Mouse (Mus musculus) hindbrain, embryonic 14.5 days (tissue): Measurements from ENCODE around the gene Krt7. TPM values are rescaled to one million over a fixed set of nuclear protein-coding genes. Genes with fewer than 3 reads are reported as not detected.

Experiments used
- ATAC-seq: fragments of 200-750 bp; cut with Nextera tagmentation; 2 replicates; pipeline ENCODE4 v1.8.0; 2017; ENCODE audit warnings: moderate number of reproducible peaks, mild to moderate bottlenecking, moderate TSS enrichment, moderate library complexity; ENCODE audit not compliant: low FRiP score
- DNase-seq: peaks from one replicate; pipeline ENCODE4 v3.0.0-alpha.2; 2015; ENCODE audit warnings: low spot score
- H3K27ac ChIP-seq: fragments of 300-500 bp; sonication (generic); 2 replicates; pipeline ENCODE4 v1.5.1; 2014; ENCODE audit warnings: mild to moderate bottlenecking, moderate library complexity
- H3K27me3 ChIP-seq: fragments of 300-500 bp; sonication (generic); 2 replicates; pipeline ENCODE4 v1.6.1; 2014; ENCODE audit warnings: mild to moderate bottlenecking, low read length, mixed read lengths; ENCODE audit not compliant: control insufficient read depth, insufficient read depth
- H3K36me3 ChIP-seq: fragments of 300-500 bp; sonication (generic); replicated peaks from 2 replicates; pipeline ENCODE4 v1.6.1; 2014; ENCODE audit not compliant: control insufficient read depth, insufficient read depth
- H3K4me1 ChIP-seq: fragments of 300-500 bp; sonication (generic); replicated peaks from 2 replicates; pipeline ENCODE4 v1.6.1; 2014; ENCODE audit warnings: antibody characterized with exemption, low read length, mixed read lengths; ENCODE audit not compliant: control insufficient read depth, insufficient read depth
- H3K4me2 ChIP-seq: fragments of 300-500 bp; sonication (generic); replicated peaks from 2 replicates; pipeline ENCODE4 v1.6.1; 2014; ENCODE audit warnings: mild to moderate bottlenecking, moderate library complexity
- H3K4me3 ChIP-seq: fragments of 300-500 bp; sonication (generic); replicated peaks from 2 replicates; pipeline ENCODE4 v1.5.1; 2014; ENCODE audit warnings: mild to moderate bottlenecking, low read length
- H3K9ac ChIP-seq: fragments of 300-500 bp; sonication (generic); 2 replicates; pipeline ENCODE4 v1.6.1; 2014
- H3K9me3 ChIP-seq: fragments of 300-500 bp; sonication (generic); 2 replicates; pipeline ENCODE4 v1.6.1; 2016; ENCODE audit warnings: low read length; ENCODE audit not compliant: control insufficient read depth
- WGBS: fragments of 180-500 bp; shearing (Covaris S2); extraction: QIAGEN DNeasy Blood & Tissue Kit; methylation state at CpG from one replicate; pipeline ENCODE4 v1.1.7; 2014; 5-methylcytosine and 5-hydroxymethylcytosine counted together
- polyA plus RNA-seq: library from polyadenylated mRNA; unstranded; fragments of >200 nt; fragmentation: Nextera tagmentation; extraction: Ambion mirVana; gene quantifications from 2 replicates; pipeline ENCODE4 v1.2.1, GENCODE M21; 2014

Gene Krt7
- polyA plus RNA-seq: 1.5 and 1.8 TPM in 2 replicates

DNA sequence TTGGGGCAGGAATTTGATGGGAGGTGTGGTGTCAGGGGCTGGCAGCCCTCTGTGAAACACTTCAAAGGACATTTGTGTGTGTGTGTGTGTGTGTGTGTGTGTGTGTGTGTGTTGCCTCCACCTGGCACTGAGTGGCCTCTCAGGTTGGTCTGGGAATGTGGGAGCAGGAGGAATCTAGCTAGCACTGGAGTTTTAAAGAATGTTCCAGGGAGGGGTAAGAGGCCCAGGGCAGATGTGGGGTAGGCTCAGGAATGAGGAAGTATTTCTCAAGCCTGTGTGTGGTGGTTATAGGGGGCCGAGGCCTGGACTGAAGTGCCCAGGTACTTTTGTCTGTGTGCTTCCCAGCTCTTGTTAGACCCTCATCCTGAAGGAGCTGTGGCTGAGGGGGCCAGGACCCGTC is at the start of gene Krt7:
Gene Krt7, plus strand, starts transcription at position 269 of the 400 bp plus-strand sequence.
- no peak for DNase-seq
- H3K9me3 ChIP-seq: no peaks in the 10 kb centered on the region
- no peak for ATAC-seq
- H3K4me1 ChIP-seq: no peaks in the 10 kb centered on the region
- 41% methylated on average over 2 of the region's 2 CpGs for WGBS
- no peak within 1 kb of the TSS for H3K9ac ChIP-seq
- no peak within 1 kb of the TSS for H3K27ac ChIP-seq
- H3K27me3 ChIP-seq: peaks cover 8% of the 10 kb centered on the region; the same call in 1 of the 2 replicates
- H3K36me3 ChIP-seq: no peaks in the 10 kb centered on the region
- H3K4me2 ChIP-seq: no peak within 1 kb of the TSS
- H3K4me3 ChIP-seq: no peak within 1 kb of the TSS

DNA sequence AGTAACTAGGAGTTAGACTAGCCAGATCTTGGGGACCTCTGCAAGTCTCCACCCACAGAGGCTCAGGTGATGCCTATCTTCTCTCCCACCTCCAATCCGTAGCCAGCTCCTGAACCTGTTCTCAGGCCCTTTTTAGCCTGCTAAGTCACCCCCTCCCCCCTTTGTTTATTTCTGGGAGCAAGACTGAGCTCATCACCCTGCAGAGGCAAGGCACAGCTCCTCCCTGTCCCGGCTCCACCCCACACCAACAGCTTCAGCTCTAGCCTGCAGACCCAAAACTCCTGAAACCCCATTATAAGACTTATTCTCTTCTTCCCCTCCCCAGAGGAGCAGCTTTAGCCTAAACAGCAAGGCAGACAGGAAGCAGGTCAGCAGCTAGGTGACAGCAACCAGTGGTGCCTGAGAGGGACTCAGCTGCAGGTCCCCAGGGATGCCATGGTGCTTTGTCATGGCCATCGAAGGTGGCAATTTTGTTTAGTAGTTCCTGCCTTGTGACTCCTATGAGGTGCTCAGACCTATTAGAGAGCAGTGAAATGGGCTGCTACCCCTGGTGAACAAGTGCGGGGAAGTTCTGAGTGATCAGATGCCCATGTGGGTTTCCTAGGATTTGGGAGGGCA is 48.3 kb upstream of the Krt7 start:
- Histone ChIP-seq H3K27me3 (no peaks in the 10 kb centered on the region), H3K4me1 (no peaks in the 10 kb centered on the region), H3K9me3 (no peaks in the 10 kb centered on the region), H3K4me3 (no peak overlapping the region), H3K4me2 (no peak overlapping the region), H3K27ac (no peak overlapping the region), H3K9ac (no peak overlapping the region), H3K36me3 (no peaks in the 10 kb centered on the region)
- 66% methylated on average over 4 of the region's 4 CpGs for WGBS
- DNase-seq (no peak), ATAC-seq (no peak)

DNA sequence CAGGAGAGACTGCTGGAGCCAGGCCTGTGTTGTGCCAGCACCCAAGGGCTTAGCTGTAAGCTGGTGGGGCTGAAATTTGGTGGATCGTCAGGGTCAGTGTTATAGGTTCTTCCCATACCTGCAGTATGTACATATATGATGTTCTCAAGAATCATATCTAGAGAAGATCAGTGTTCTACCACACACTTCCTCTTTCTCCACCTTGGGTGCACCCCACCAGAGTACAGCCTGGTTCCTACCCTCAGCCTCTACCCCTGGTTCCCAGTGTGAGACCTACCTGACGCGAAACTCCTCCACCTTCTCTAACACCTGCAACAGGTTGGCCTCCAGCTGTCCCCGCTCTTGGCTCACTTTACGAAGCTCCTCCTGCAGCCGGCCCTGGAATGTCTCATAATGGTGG is 46.9 kb upstream of the Krt7 start:
- no peaks in the 10 kb centered on the region for H3K36me3 ChIP-seq
- no peaks in the 10 kb centered on the region for H3K27me3 ChIP-seq
- H3K9me3 ChIP-seq: no peaks in the 10 kb centered on the region
- 86% methylated on average over 6 of the region's 6 CpGs for WGBS
- no peak overlapping the region for H3K4me3 ChIP-seq
- ATAC-seq (no peak), DNase-seq (no peak)
- no peak overlapping the region for H3K9ac ChIP-seq
- H3K4me1 ChIP-seq: no peaks in the 10 kb centered on the region
- H3K4me2 ChIP-seq: no peak overlapping the region
- no peak overlapping the region for H3K27ac ChIP-seq

DNA sequence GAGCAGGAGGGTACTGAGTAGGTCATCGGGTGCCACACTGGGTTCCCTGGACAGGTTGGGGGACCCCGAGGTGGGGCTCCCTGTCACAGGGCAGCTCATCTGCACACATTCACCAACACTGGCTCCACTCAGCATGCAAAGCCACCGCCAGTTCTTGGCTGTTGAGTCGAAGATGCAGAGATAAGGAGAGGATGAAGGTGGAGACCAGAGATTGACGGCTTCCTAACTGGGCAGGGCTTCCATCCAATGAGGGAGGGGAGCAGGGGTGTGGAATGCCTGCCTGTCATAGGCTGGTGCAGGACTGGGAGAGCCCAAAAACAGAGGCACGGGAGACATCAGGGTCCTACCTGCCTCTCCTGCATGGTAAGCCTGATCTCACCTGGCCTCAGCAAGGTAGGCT is 46.4 kb upstream of the Krt7 start:
- no peak overlapping the region for H3K4me3 ChIP-seq
- H3K4me2 ChIP-seq: no peak overlapping the region
- no peaks in the 10 kb centered on the region for H3K4me1 ChIP-seq
- H3K27ac ChIP-seq: no peak overlapping the region
- H3K36me3 ChIP-seq: no peaks in the 10 kb centered on the region
- no peaks in the 10 kb centered on the region for H3K27me3 ChIP-seq
- no peaks in the 10 kb centered on the region for H3K9me3 ChIP-seq
- 77% methylated on average over 6 of the region's 6 CpGs for WGBS
- no peak overlapping the region for H3K9ac ChIP-seq
- ATAC-seq (no peak), DNase-seq (no peak)

DNA sequence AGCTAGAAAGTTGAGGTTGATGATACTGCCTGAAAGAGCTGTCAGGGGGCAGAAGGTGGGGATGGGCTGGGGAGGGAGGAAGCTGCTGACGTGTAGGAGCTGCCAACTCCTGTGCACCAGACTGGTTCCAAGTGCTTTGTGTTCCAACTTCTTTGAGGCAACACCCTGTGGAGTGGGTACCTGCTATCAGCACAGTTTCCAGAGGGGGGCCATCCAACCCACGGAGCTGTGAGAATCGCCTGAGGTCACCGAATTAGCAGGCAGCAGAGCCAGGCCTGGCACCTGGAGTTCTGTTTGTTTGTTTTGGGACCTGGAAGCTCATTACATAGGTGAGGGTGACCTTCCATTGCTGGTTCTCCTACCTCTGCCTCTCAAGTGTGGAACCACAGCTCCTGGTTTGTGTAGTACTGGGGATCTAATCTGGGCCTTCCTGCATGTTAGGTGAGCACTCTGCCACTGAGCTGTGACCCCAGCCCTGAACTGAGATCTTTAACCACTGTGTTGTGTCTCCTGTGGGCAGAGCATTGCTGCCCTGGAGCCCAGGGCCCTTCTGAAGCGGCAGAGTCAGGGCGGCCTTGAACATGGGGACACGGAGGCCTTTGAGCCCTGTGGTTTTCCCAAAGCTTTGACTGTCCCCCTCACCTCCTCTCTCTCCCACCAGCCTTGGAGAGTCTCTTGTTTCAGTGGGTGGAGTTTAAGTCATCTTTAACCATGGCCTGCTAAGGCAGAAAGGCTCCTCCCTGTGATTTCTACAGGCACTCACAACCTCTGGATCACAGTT is 45.8 kb upstream of the Krt7 start:
- Histone ChIP-seq H3K4me1 (no peaks in the 10 kb centered on the region), H3K9me3 (no peaks in the 10 kb centered on the region), H3K27ac (no peak overlapping the region), H3K27me3 (no peaks in the 10 kb centered on the region), H3K9ac (no peak overlapping the region), H3K36me3 (no peaks in the 10 kb centered on the region), H3K4me2 (no peak overlapping the region), H3K4me3 (no peak overlapping the region)
- no peak for DNase-seq
- WGBS: 76% methylated on average over 7 of the region's 7 CpGs
- no peak for ATAC-seq

DNA sequence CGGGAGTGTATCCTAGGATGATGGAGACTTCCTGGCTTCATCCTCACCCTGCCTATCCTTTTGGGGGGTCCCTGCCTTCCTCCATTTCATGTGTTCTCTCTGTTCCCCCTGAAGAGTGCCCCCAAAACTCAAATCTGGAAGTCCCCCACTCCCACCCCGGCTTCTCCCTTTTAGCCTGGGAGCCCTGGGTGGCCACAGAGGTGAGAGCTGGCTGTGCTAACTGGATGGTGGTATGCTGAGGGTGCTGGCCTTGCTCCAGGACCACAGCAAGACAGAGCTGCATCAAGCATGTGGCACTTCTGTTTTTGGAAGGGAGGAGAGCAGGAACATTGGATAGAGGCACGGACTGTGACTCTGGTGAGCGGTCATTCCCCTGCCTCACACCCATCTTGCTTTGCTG is 45.1 kb upstream of the Krt7 start:
- H3K27me3 ChIP-seq: no peaks in the 10 kb centered on the region
- ATAC-seq (no peak), DNase-seq (no peak)
- H3K4me3 ChIP-seq: no peak overlapping the region
- 83% methylated on average over 4 of the region's 4 CpGs for WGBS
- no peaks in the 10 kb centered on the region for H3K9me3 ChIP-seq
- H3K4me2 ChIP-seq: no peak overlapping the region
- no peak overlapping the region for H3K9ac ChIP-seq
- no peaks in the 10 kb centered on the region for H3K4me1 ChIP-seq
- no peak overlapping the region for H3K27ac ChIP-seq
- no peaks in the 10 kb centered on the region for H3K36me3 ChIP-seq

DNA sequence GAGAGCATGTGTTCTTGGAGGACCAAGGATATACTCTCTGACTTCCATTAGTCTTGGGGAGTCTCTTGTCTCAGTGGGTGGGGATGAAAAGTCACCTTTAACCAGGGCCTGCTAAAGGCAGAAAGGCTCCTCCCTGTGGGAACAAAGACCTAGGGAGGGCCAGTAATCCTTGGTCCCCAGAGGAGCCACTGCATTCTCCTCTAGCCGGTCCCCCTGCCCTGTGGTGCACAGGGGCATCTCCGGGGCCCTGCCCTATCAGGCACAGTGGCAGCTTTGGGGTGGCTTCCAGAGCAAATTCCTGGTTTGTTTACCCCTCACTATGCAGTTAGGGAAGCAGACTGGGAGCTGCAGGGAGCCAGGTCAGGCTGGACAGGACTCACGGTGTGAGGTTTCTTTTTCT is 44.4 kb upstream of the Krt7 start:
- Histone ChIP-seq H3K9ac (no peak overlapping the region), H3K27me3 (no peaks in the 10 kb centered on the region), H3K36me3 (no peaks in the 10 kb centered on the region), H3K27ac (no peak overlapping the region), H3K4me3 (no peak overlapping the region), H3K9me3 (no peaks in the 10 kb centered on the region), H3K4me2 (no peak overlapping the region), H3K4me1 (no peaks in the 10 kb centered on the region)
- DNase-seq: no peak
- ATAC-seq: no peak
- 27% methylated on average over 3 of the region's 3 CpGs for WGBS

DNA sequence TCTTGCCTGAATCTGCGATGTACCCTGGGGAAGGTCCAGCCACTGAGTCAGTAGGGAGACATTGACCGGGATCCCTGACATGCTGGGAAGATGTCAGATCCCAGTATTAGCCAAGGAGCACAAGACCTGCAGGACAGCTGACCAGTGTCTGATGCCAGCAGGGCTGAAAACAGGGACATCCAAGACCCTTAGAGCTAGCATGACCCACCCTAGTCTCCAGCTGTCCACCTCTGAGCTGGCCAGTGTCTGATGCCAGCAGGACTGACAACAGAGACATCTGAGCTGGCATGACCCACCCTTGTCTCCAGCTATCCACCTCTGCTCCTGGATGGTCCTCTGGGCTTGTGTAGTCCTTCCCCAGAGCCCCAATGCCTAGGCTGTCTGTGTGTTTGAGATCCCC is 43.9 kb upstream of the Krt7 start:
- ATAC-seq (no peak), DNase-seq (no peak)
- Histone ChIP-seq H3K27me3 (no peaks in the 10 kb centered on the region), H3K27ac (no peak overlapping the region), H3K9ac (no peak overlapping the region), H3K36me3 (no peaks in the 10 kb centered on the region), H3K9me3 (no peaks in the 10 kb centered on the region), H3K4me1 (no peaks in the 10 kb centered on the region), H3K4me3 (no peak overlapping the region), H3K4me2 (no peak overlapping the region)
- WGBS: 45% methylated on average over 2 of the region's 2 CpGs

DNA sequence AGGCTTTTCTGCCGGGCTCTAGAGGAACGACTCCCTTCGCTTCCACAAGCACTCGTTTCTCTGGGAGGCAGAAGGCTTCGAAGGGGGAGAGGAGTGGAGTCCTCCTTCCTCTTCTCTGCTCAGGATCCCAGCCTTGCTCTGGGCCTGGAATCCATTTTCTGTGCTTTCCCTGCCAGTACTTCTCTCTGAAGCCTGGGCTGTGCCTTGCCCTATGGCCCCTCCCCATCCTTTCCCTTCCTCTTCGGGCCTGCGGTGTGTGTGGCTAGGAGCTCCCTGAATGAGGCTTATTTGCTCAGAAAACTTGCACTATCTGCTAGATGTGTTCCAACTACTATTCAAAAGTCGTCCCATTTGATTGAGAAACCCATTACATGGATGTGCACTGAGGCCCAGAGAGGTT is 43.3 kb upstream of the Krt7 start:
- no peaks in the 10 kb centered on the region for H3K36me3 ChIP-seq
- H3K4me3 ChIP-seq: no peak overlapping the region
- H3K27ac ChIP-seq: no peak overlapping the region
- H3K9me3 ChIP-seq: no peaks in the 10 kb centered on the region
- WGBS: 79% methylated on average over 8 of the region's 8 CpGs
- no peaks in the 10 kb centered on the region for H3K27me3 ChIP-seq
- ATAC-seq (no peak), DNase-seq (no peak)
- no peak overlapping the region for H3K9ac ChIP-seq
- H3K4me2 ChIP-seq: no peak overlapping the region
- no peaks in the 10 kb centered on the region for H3K4me1 ChIP-seq
